Mouse (Mus musculus) embryo, embryonic 11.5 days (tissue): ENCODE data around the gene Znrf1.
A peak's percentile ranks its signal among the peaks of the same experiment; 100 is the strongest.

Experiments
- DNase-seq: peaks from one replicate; pipeline ENCODE4 v3.0.0-alpha.2; 2012; ENCODE audit warnings: low read depth, low spot score

The Znrf1 gene

DNA sequence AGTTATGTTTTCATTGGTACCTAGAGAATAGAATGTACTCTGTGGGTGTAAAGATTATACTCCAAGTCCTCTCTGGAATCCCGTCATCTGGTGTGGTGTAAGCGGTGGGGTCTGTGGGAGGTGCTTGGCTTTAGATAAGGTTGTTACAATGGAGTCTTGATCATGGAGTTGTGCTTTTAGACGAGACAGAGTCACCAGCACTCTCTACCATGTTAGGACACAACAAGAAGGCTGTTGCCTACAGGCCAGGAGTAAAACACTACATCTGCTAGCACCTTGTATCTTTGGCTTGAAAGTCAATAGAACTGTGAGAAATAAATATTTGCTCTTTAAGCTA lies 60.6 kb downstream of the Znrf1 start:
- DNase-seq, result no peak

- peak; percentile 37 for DNase-seq
Measured at GRCm38 (mm10) chr8:111597310-111597709, 61.4 kb downstream of the Znrf1 start.

DNA sequence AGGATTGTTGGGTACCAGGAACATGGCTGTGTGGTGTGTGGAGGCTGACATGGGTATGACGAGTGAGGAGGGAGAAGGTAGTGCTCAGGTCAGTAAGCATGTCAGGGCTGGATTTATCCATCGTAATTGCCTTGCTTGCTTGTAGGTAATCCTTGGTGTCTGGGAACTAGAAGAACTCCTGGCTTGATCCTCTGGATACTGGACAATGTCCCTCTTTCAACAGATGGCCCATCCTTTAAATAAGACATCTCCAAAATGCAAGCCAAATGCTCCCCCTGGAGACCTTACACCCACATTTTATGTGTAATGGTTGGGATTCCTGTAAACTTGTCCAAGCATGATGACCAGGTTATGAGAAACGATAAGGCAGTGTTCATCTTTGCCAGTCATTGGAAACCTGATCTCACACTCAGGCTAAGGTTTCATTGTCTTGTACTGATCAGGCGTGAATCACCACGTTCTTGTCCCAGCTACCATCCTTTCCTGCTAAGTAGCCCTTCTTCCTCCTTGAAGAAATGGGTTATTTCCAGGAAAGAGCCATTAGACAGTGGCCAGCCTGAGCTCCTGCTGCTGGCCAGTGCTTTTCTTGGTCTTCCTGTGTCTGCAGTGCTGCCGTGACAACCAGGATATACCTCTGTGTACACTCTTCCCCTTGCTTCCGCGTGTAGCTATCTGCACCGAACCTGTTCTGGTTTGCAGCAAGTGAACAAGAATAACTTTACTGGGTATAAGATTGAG lies 64.0 kb downstream of the Znrf1 start:
- no peak for DNase-seq

DNA sequence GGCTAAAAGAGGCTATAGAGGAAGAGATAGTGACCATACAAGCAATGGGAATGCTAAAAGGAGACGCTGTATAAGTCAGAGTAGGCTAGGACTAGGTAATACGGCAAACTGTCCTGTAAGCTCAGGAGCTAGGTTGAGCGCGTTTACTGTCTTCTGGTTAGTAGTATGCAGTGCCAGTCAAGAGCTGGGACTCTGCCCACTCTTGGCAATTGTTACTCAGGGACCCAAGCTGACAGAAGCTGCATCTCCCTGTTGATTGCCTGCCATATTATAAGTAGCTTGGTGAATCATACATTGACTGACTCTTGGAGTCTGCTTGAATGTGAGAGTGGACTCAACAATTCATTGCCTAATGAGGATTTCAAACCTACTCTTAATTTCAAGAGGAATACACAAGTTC lies 66.2 kb downstream of the Znrf1 start:
- no peak for DNase-seq

- DNase-seq, result no peak
Measured at GRCm38 (mm10) chr8:111604986-111605385, 69.1 kb downstream of the Znrf1 start.

DNA sequence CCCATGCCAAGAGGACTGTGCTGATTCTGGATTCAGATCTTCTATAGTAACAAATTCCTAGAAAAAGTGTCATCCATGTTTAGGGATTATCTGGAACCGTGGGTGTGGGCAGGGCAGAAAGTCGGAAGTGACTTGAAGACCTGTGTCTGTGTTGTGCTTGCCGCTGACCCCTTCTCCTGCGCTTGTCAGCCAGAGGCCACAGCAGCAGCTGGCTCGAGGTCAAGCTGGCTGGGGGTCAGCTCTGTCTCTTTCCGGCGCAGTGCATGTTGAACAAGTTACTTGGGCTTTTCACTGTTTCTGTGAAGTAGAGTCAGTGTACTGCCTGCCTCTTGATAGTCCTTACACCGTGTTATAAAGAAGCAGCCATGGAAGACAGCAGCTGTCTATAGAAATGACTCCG lies 71.1 kb downstream of the Znrf1 start:
- no peak for DNase-seq

GRCm38 (mm10) chr8:111607414-111607813 lies 71.5 kb downstream of the Znrf1 start:
- DNase-seq, result no peak

DNA sequence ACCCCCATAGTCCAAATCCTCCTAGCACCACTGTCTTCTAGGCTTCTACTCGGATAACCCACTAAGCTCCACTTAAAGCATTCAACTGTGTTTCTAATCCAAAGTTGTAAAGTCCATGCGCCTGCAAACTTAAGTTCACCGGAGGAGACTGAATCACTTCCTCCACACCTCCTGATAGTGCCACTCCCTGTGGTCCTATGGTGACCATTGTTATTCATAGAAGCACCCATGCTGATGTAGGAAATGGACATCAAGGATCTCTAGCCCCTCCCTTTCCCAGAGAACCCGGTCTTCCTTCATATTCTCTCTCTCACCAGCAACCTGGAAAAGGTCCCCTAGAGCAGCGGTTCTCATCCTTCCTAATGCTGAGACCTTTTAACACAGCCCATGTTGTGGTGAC lies 77.3 kb downstream of the Znrf1 start:
- DNase-seq, result no peak

DNA sequence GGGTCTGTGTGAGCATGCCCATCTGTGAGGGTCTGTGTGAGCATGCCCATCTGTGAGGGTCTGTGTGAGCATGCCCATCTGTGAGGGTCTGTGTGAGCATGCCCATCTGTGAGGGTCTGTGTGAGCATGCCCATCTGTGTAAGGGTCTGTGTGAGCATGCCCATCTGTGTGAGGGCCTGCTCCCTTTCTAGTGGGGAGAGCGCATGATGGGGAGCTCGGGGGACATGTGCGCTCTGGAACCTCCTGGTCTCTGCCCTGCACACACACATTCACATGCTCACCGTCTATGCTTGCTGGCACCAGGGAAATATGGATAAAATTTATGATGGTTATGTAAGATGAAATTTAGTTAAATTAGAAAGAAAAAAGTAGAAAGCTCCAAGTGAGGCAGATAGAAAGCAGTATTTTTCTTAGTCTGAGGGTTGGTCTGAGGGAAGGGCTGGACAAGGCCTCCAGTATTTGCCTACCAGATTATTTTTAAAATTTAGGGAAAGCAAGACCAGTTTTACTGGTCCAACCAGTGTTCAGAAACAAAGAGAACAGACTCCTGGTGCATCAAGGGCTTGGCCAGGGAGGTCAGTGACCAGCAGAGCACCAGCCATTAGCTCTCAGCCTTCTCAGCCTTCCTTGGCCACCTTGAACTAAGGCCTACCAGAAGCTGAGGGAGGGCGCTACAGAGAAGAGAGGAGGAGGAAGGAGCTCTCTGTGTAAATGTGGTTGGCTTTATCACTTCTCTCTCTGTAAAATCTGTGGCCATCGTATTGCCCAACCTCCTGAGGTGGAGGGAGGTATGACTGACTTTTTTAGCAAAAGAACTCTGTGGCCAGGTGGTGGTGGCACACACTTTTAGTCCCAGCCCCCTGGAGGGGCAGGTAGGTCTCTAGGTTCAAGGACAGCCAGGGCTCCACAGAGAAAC lies 79.1 kb downstream of the Znrf1 start:
- no peak for DNase-seq

GRCm38 (mm10) chr8:111617812-111618211 lies 81.9 kb downstream of the Znrf1 start:
- DNase-seq, result no peak

DNA sequence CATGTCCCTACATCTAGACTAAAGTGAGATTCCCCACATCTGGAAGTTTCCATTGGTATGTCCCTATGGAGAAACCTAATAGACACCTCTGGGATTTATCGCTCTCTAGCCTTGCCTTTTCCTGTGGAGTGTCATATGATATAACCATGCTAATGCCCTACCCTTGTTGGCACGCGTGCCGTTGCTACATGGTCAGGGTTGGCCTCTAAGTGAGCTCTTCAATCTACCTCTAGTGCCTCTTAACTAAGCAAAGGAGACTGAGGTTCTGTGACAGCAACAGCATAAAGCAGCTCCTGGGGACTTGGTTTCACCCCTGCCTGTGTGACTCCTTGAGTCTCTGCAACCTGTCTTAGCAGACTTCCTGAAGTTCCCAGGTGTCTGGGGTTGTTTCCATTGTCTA lies 82.4 kb downstream of the Znrf1 start:
- DNase-seq, result no peak

DNA sequence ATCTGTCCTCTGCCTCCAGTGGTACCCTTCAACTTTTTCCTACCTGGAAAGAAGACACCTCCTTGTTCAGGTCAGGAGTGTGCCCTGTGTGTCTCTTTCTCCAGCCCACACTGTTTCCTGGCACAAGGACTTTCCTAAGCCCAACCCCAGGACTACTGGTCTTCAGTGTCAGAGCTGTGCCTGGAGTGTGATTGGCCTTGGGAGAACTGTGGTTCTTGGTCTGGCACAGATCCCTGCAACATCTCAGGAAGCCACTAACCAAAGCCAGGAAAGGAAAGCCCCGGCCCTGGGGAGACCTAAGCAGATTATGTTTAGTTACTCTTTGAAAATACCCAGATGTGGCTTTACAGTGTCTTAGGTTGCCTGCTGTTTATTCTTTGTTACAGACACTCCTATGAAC lies 84.0 kb downstream of the Znrf1 start:
- no peak for DNase-seq

GRCm38 (mm10) chr8:111622104-111622503 lies 86.2 kb downstream of the Znrf1 start:
- DNase-seq, result no peak

DNA sequence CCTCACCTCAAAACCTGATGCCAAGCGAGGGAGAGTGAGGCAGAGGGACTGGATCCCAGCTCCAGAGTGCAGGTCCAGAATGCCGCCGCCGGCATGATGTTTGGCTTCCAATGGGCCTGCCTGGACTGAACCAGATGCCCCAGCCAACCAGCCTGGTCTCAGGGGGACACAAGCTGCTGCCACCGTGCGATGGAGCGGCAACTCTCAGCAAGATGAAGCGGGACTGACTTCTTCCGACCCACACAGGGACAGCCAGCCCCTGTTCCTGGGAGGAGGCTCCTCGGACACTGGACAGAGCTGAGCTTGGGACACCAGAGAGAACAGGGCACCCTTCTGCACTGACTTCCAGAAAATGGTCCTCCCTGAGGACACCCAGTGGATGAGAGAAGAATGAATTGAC lies 86.7 kb downstream of the Znrf1 start:
- no peak for DNase-seq

DNA sequence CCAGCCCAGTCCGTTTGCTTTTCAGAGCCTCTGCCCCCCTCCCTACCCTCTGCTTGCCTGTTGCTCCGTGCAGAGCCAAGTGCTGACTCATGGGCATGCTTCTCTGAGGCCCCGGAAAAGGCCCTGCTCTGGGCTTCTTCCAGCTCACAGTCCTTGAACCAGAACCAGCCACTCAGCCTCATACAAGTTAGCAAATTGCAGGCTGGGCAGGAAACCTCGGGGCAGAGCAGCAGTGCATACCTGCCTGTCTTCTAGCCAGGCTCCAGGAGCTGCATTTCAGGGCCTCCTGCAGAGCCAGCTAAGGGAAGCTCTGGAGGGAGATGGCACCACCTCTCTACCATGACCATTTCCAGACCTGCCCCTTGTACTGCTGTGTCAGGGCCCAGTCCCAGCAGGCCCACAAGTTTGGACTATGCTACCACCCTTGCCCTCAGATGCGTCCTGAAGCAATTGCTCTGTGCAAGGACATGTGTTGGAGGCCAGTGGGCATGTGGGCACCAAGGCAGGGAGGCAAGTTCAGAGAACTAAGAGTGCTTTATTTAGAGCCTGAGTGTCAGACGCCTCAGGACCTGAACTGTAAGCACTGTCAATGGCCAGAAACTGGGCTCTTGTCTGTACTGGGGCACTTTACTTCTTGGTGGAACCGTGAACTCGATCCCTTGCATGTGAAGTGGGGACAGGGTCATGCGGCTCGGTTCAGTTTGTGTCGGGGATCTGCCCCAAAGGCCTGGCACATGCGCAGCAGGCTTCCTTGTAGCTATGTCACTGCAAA lies 88.4 kb downstream of the Znrf1 start:
- no peak for DNase-seq

- no peak for DNase-seq
Measured at GRCm38 (mm10) chr8:111624853-111625221, 88.9 kb downstream of the Znrf1 start.

GRCm38 (mm10) chr8:111625694-111626527 lies 90.0 kb downstream of the Znrf1 start:
- peak; percentile 59 for DNase-seq

- DNase-seq, result no peak
Measured at GRCm38 (mm10) chr8:111626528-111626820, 90.6 kb downstream of the Znrf1 start.

DNA sequence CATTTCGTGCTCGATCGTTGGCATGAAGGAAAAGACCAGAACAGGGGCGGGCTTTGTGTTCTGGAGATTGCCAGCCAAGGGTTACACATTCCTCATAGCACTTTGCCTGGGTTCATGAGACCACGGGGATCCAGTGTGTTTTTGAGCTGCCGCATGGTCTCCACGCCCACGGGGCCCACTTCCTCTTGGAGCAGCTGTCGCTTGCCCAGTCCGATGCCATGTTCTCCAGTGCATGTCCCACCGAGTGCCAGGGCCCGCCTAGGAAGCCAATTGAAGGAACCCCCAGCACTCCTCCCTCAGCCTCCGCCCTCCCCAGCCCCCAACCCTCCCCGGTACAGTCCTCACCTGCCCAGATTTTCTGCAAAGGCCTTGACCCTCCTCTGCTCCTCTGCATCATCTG lies 91.0 kb downstream of the Znrf1 start:
- DNase-seq, result no peak

DNA sequence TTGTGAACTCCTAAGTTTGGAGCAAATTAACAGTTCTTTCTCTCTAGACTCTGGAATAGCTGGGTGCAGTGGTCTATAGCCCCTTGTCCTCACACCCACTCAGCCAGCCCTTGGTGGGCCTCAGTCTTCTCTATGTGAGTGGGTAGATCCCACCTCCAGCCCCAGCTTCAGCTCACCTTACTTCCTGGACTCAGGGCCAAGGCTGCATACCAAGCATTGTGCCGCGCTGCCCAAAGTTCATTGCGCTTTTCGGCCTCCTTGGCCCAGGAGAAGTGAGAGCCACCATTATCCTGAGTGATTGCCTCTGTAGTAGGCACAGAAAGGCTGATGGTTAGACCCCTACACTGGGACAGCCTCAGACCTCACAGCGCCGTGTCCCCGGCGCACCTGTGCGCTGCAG lies 92.0 kb downstream of the Znrf1 start:
- DNase-seq, result no peak

DNA sequence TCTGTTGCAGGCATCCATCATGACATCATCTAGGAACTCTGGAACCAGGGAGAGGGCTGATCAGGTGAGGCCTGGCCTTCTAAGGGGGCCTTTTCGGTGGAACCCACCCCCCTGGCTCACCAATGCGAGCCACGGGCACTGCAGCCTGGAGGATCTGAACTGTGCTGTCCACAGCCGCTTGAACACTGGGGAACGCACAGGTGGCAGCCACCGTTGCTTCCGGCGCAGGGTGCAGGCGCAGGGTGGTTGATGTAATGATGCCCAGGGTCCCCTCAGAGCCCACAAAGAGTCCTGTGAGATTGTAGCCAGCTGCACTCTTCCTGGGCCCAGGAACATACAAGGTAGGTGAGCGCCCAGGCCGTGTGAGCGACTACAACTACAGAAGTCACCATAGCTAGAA lies 92.5 kb downstream of the Znrf1 start:
- no peak for DNase-seq
